Mouse (Mus musculus) CH12.LX (cell line): ENCODE results near the gene Zfp3.

Source experiments
- CHD1 ChIP-seq: IDR thresholded peaks from 2 replicates; pipeline ENCODE4 v1.6.1; 2012; ENCODE audit warnings: low read depth, low read length, improper control_type of control experiment, inconsistent platforms
- CHD2 ChIP-seq: IDR thresholded peaks from 2 replicates; pipeline ENCODE4 v1.6.1; 2011; ENCODE audit warnings: low read length, improper control_type of control experiment
- CTCF ChIP-seq, 2 experiments: IDR thresholded peaks in 1 of 2; conservative IDR thresholded peaks in 1 of 2; 2 replicates each; pipeline ENCODE4 v1.5.1; 2011 to 2012; ENCODE audit warnings: low read depth in 2 of 2, low read length in 2 of 2, improper control_type of control experiment in 1 of 2, inconsistent platforms in 1 of 2, mild to moderate bottlenecking in 1 of 2, moderate library complexity in 1 of 2
- E2F4 ChIP-seq: IDR thresholded peaks from 2 replicates; pipeline ENCODE4 v1.6.1; 2011; ENCODE audit warnings: low read depth, low read length, improper control_type of control experiment; ENCODE audit not compliant: insufficient replicate concordance
- MAZ ChIP-seq: IDR thresholded peaks from 2 replicates; pipeline ENCODE4 v1.6.1; 2012; ENCODE audit warnings: low read depth, mild to moderate bottlenecking, inconsistent platforms, low read length, improper control_type of control experiment, moderate library complexity
- POLR2A ChIP-seq: IDR thresholded peaks from 2 replicates; pipeline ENCODE4 v1.6.1; 2011; ENCODE audit warnings: low read depth, mild to moderate bottlenecking, improper control_type of control experiment, low read length
- TBP ChIP-seq: conservative IDR thresholded peaks from 2 replicates; pipeline ENCODE4 v1.6.1; 2011; ENCODE audit warnings: low read depth, low read length, improper control_type of control experiment
- UBTF ChIP-seq: IDR thresholded peaks from 2 replicates; pipeline ENCODE4 v1.6.1; 2012; ENCODE audit warnings: low read depth, mild to moderate bottlenecking, inconsistent platforms, low read length, improper control_type of control experiment, moderate library complexity
- ZNF384 ChIP-seq: IDR thresholded peaks from 2 replicates; pipeline ENCODE4 v1.6.1; 2012; ENCODE audit warnings: low read depth, low read length, improper control_type of control experiment, inconsistent platforms

- TF ChIP-seq MAZ (no peak), POLR2A (no peak), CTCF (conservative IDR thresholded peaks at IDR 0.05 in 1 of 2, IDR thresholded peaks at IDR 0.05 in 1 of 2; ENCODE audit: low read depth in 2 of 2, low read length in 2 of 2) (no peak), CHD1 (no peak), ZNF384 (no peak), CHD2 (no peak), TBP (no peak), UBTF (no peak), E2F4 (no peak)
These were observed 28.4 kb downstream of the Zfp3 start for GRCm38 (mm10) chr11:70792409-70792808.
